Mouse (Mus musculus): ENCODE measurements around the gene Blvrb. TPM values are rescaled to one million over a fixed set of nuclear protein-coding genes. Genes with fewer than 3 reads are reported as not detected.

Gene Blvrb
- polyA plus RNA-seq, 1 experiment from 2014 or later, result 82.4 TPM

- 46% methylated on average over 3 of the region's 3 CpGs for WGBS
- Histone ChIP-seq H3K4me1 (replicated peaks) (peaks cover 19% of the 10 kb centered on the region), H3K4me2 (no peak within 1 kb of the TSS), H3K4me3 (no peak within 1 kb of the TSS), H3K27ac (ENCODE audit: poor library complexity, severe bottlenecking) (no peak within 1 kb of the TSS), H3K9ac (no peak within 1 kb of the TSS), H3K27me3 (replicated peaks) (no peaks in the 10 kb centered on the region), H3K36me3 (no peaks in the 10 kb centered on the region), H3K9me3 (replicated peaks) (no peaks in the 10 kb centered on the region)
- no peak for ATAC-seq (ENCODE audit: insufficient number of reproducible peaks, low FRiP score)
Measured at GRCm38 (mm10) chr7:27499036-27499435, 51.3 kb downstream of the Blvrb start, which contains the start of gene Prx. Prx (plus strand) TSS chr7:27499324.

GRCm38 (mm10) chr7:27501620-27502019, 53.8 kb downstream of the Blvrb start:
- ATAC-seq (ENCODE audit: insufficient number of reproducible peaks, low FRiP score), result no peak
- Histone ChIP-seq H3K27ac (ENCODE audit: poor library complexity, severe bottlenecking) (peak overlapping the region; percentile 20), H3K4me3 (no peak overlapping the region), H3K27me3 (replicated peaks) (no peaks in the 10 kb centered on the region), H3K4me2 (no peak overlapping the region), H3K9ac (0 out of 2 replicates have a peak overlapping the region, but pooled peaks have one; percentile 6), H3K4me1 (replicated peaks) (peaks cover 26% of the 10 kb centered on the region), H3K9me3 (replicated peaks) (no peaks in the 10 kb centered on the region), H3K36me3 (no peaks in the 10 kb centered on the region)
- 31% methylated on average over 4 of the region's 4 CpGs for WGBS

GRCm38 (mm10) chr7:27506765-27507370, 59.1 kb downstream of the Blvrb start:
- H3K9me3 ChIP-seq (replicated peaks), result no peaks in the 10 kb centered on the region
- H3K4me1 ChIP-seq (replicated peaks), result peaks cover 22% of the 10 kb centered on the region
- peak overlapping the region; percentile 98 for H3K27ac ChIP-seq (ENCODE audit: poor library complexity, severe bottlenecking)
- WGBS, result 47% methylated on average over 9 of the region's 9 CpGs
- H3K27me3 ChIP-seq (replicated peaks), result no peaks in the 10 kb centered on the region
- no peaks in the 10 kb centered on the region for H3K36me3 ChIP-seq
- 0 out of 2 replicates have a peak overlapping the region, but pooled peaks have one; percentile 13 for H3K9ac ChIP-seq
- peak overlapping the region; percentile 59 for H3K4me3 ChIP-seq
- ATAC-seq (ENCODE audit: insufficient number of reproducible peaks, low FRiP score), result no peak
- H3K4me2 ChIP-seq, result peak overlapping the region; percentile 69

GRCm38 (mm10) chr7:27507711-27508647, 60.2 kb downstream of the Blvrb start:
- peak; percentile 97 for ATAC-seq (ENCODE audit: insufficient number of reproducible peaks, low FRiP score)
- peak overlapping the region; percentile 72 for H3K9ac ChIP-seq

GRCm38 (mm10) chr7:27508648-27509005, 60.8 kb downstream of the Blvrb start:
- peak overlapping the region; percentile 98 for H3K27ac ChIP-seq (ENCODE audit: poor library complexity, severe bottlenecking)
- H3K36me3 ChIP-seq, result no peaks in the 10 kb centered on the region
- H3K4me2 ChIP-seq, result peak overlapping the region; percentile 69
- 23% methylated on average over 6 of the region's 6 CpGs for WGBS
- no peaks in the 10 kb centered on the region for H3K9me3 ChIP-seq (replicated peaks)
- peak; percentile 73 for ATAC-seq (ENCODE audit: insufficient number of reproducible peaks, low FRiP score)
- H3K9ac ChIP-seq, result no peak overlapping the region
- H3K4me1 ChIP-seq (replicated peaks), result peaks cover 17% of the 10 kb centered on the region
- H3K4me3 ChIP-seq, result peak overlapping the region; percentile 59
- no peaks in the 10 kb centered on the region for H3K27me3 ChIP-seq (replicated peaks)

More at GRCm38 (mm10) chr7:27507711-27508647, 60.2 kb downstream of the Blvrb start:
- H3K4me3 ChIP-seq, result peak overlapping the region; percentile 59
- peak overlapping the region; percentile 69 for H3K4me2 ChIP-seq
- H3K9me3 ChIP-seq (replicated peaks), result no peaks in the 10 kb centered on the region
- WGBS, result under 1% methylated on average over 54 of the region's 54 CpGs
- peaks cover 18% of the 10 kb centered on the region for H3K4me1 ChIP-seq (replicated peaks)
- H3K27ac ChIP-seq (ENCODE audit: poor library complexity, severe bottlenecking), result peak overlapping the region; percentile 98
- H3K27me3 ChIP-seq (replicated peaks), result no peaks in the 10 kb centered on the region
- H3K36me3 ChIP-seq, result no peaks in the 10 kb centered on the region

- H3K4me1 ChIP-seq (replicated peaks), result peaks cover 17% of the 10 kb centered on the region
- no peak overlapping the region for H3K9ac ChIP-seq
- H3K27ac ChIP-seq (ENCODE audit: poor library complexity, severe bottlenecking), result no peak overlapping the region
- no peaks in the 10 kb centered on the region for H3K27me3 ChIP-seq (replicated peaks)
- no peak for ATAC-seq (ENCODE audit: insufficient number of reproducible peaks, low FRiP score)
- no peak overlapping the region for H3K4me3 ChIP-seq
- no peaks in the 10 kb centered on the region for H3K9me3 ChIP-seq (replicated peaks)
- WGBS, result 86% methylated on average over 2 of the region's 2 CpGs
- no peaks in the 10 kb centered on the region for H3K36me3 ChIP-seq
- no peak overlapping the region for H3K4me2 ChIP-seq
Measured at GRCm38 (mm10) chr7:27510809-27511208, 63.0 kb downstream of the Blvrb start.

- 73% methylated on average over 9 of the region's 9 CpGs for WGBS
- H3K27ac ChIP-seq (ENCODE audit: poor library complexity, severe bottlenecking), result no peak overlapping the region
- ATAC-seq (ENCODE audit: insufficient number of reproducible peaks, low FRiP score), result no peak; the same call in 1 of the 2 replicates
- no peaks in the 10 kb centered on the region for H3K4me1 ChIP-seq (replicated peaks)
- no peak overlapping the region for H3K4me2 ChIP-seq
- H3K4me3 ChIP-seq, result no peak overlapping the region
- no peak overlapping the region for H3K9ac ChIP-seq
- peaks cover 30% of the 10 kb centered on the region for H3K36me3 ChIP-seq
- H3K9me3 ChIP-seq (replicated peaks), result 0 out of 2 replicates have a peak, but pooled peaks cover 5% of the 10 kb centered on the region
- no peaks in the 10 kb centered on the region for H3K27me3 ChIP-seq (replicated peaks)
Measured at GRCm38 (mm10) chr7:27514961-27515360, 67.2 kb downstream of the Blvrb start.

Other genes with a start within 250 kb of the Blvrb start
- gene Itpkc, start 219.3 kb upstream of the Blvrb start, polyA plus RNA-seq (2016; fragmentation: Nextera tagmentation; extraction: Ambion mirVana), result 3.1 and 3.4 TPM in 2 replicates
- gene Coq8b, start 215.0 kb upstream of the Blvrb start, polyA plus RNA-seq (2016; fragmentation: Nextera tagmentation; extraction: Ambion mirVana), result 11.4 and 11.5 TPM in 2 replicates
- 11.1 and 11.6 TPM in 2 replicates for gene Numbl, start 189.5 kb upstream of the Blvrb start, polyA plus RNA-seq (2016; fragmentation: Nextera tagmentation; extraction: Ambion mirVana)
- 53.9 and 57.1 TPM in 2 replicates for gene Ltbp4, start 110.3 kb upstream of the Blvrb start, polyA plus RNA-seq (2016; fragmentation: Nextera tagmentation; extraction: Ambion mirVana)
- 35.4 and 39.4 TPM in 2 replicates for gene Shkbp1, start 92.0 kb upstream of the Blvrb start, polyA plus RNA-seq (2016; fragmentation: Nextera tagmentation; extraction: Ambion mirVana)
- 1.2 and 1.5 TPM in 2 replicates for gene Gm20479, start 90.6 kb upstream of the Blvrb start, polyA plus RNA-seq (2016; fragmentation: Nextera tagmentation; extraction: Ambion mirVana)
- gene Sptbn4, start 292 bp upstream of the Blvrb start, polyA plus RNA-seq (2016; fragmentation: Nextera tagmentation; extraction: Ambion mirVana), result 0.26 TPM in 2 replicates
- 22.8 and 23.3 TPM in 2 replicates for gene Sertad3, start 25.8 kb downstream of the Blvrb start, polyA plus RNA-seq (2016; fragmentation: Nextera tagmentation; extraction: Ambion mirVana)
- 35.3 and 35.9 TPM in 2 replicates for gene Sertad1, start 38.9 kb downstream of the Blvrb start, polyA plus RNA-seq (2016; fragmentation: Nextera tagmentation; extraction: Ambion mirVana)
- 3.3 and 3.5 TPM in 2 replicates for gene Prx, start 51.3 kb downstream of the Blvrb start, polyA plus RNA-seq (2016; fragmentation: Nextera tagmentation; extraction: Ambion mirVana)
- gene Hipk4, start 75.3 kb downstream of the Blvrb start, polyA plus RNA-seq (2016; fragmentation: Nextera tagmentation; extraction: Ambion mirVana), result 0.31 and 0.39 TPM in 2 replicates
- 59.5 and 63.4 TPM in 2 replicates for gene Pld3, start 105.2 kb downstream of the Blvrb start, polyA plus RNA-seq (2016; fragmentation: Nextera tagmentation; extraction: Ambion mirVana)
- gene 2310022A10Rik, start 105.3 kb downstream of the Blvrb start, polyA plus RNA-seq (2016; fragmentation: Nextera tagmentation; extraction: Ambion mirVana), result 36.4 and 37.4 TPM in 2 replicates
- 85.0 and 89.4 TPM in 2 replicates for gene Akt2, start 143.6 kb downstream of the Blvrb start, polyA plus RNA-seq (2016; fragmentation: Nextera tagmentation; extraction: Ambion mirVana)
- gene Ttc9b, start 205.9 kb downstream of the Blvrb start, polyA plus RNA-seq (2016; fragmentation: Nextera tagmentation; extraction: Ambion mirVana), result 0.09 TPM in 1 of 2 replicates, not detected in the other
- 8.8 and 9.8 TPM in 2 replicates for gene Map3k10, start 226.6 kb downstream of the Blvrb start, polyA plus RNA-seq (2016; fragmentation: Nextera tagmentation; extraction: Ambion mirVana)
- 1.7 and 2.8 TPM in 2 replicates for gene Zfp607b, start 241.4 kb downstream of the Blvrb start, polyA plus RNA-seq (2016; fragmentation: Nextera tagmentation; extraction: Ambion mirVana)